Mouse (Mus musculus): Measurements from ENCODE around the gene Stat2.
"Not testable (repeated sequence)": the region's sequence is repeated elsewhere in the genome, so short reads cannot be mapped to it uniquely, and the experiment has no call there.

The Stat2 gene

GRCm38 (mm10) chr10:128298243-128298642 lies 27.9 kb downstream of the Stat2 start:
- DNase-seq (ENCODE audit: low read depth, low spot score) = no peak

DNA sequence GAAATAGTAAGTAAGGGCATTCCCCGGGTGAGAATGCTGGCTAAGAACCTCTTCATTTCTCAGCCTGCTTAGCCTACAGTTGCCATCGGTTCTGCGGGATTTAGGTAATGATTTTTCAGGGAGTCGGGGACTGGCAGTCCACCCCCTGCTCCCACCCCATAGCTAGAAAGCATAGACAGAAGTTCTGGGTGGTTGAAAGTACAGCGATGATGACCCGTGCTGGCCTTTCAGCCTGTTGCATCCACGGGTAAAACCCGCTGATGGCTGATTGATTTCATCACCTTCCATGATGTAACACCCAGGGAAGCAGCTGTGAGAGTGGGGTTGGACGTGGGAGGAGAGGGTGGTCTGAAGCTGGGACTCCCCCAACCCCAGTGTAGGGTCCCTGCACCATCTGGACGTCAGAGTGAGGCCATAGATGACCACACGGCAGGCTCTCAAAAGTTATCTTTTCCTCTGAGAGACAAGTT lies 28.4 kb downstream of the Stat2 start, which contains the start of gene Il23a:
Gene Il23a, minus strand, starts transcription at position 51 of the 470 bp plus-strand sequence.
- no peak for DNase-seq (ENCODE audit: low read depth, low spot score)

DNA sequence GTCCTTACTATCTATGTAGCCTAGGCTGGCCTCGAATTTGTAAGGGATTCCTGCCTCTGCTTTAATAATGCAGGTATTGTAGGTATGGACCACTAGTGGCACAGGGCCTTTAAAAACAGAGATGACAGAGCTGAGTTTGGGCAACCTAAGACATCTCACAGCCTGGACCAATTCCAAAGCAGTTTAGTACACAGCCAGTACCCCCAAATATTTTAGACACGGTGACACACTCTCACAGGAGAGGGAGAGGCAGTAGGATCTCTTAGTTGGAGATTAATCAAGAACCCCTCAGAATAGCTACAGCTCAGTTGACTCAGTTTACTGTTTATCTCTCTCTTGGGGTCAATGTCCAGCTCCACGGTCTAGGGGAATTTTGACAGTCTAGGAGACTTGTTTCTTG lies 32.0 kb downstream of the Stat2 start:
- no peak for DNase-seq (ENCODE audit: low read depth, low spot score)

DNA sequence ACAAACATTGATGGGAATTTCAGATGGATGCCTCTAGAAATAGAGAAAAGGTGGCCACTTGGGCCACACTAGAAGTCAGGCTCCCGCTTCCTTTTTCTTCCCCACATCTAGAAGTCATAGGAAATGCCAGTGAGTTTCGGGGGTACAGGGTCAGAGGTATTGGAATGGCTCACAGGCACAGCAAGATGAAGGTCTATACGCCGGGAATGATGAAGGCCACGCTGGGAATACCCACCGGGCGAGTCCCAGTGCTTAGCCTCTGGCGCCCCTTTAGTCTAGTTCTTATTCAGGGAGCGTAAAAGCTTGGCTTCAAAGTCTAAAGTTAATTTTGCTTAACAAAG lies 32.4 kb downstream of the Stat2 start:
- peak; percentile 25 for DNase-seq (ENCODE audit: low read depth, low spot score)

GRCm38 (mm10) chr10:128303126-128304021 lies 33.0 kb downstream of the Stat2 start, which contains the start of gene Pan2:
TSS of gene Pan2 (plus strand) at chr10:128303335.
- DNase-seq (ENCODE audit: low read depth, low spot score) = peak; percentile 100

GRCm38 (mm10) chr10:128309654-128310053 lies 39.3 kb downstream of the Stat2 start:
- DNase-seq (ENCODE audit: low read depth, low spot score) = no peak

DNA sequence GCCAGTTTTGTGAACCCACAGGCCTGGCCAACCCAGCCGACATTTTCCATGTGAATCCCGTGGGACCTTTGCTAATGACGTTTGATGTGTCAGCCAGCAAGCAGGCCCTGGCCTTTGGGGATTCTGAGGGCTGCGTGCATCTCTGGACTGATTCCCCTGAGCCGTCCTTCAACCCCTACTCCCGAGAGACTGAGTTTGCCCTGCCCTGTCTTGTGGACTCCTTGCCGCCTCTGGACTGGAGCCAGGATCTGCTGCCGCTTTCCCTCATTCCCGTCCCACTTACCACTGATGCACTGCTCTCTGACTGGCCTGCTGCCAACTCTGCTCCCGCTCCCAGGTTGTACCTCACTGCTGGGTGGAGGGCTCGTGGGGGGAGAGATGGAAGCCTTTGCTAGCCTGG lies 39.8 kb downstream of the Stat2 start:
- no peak for DNase-seq (ENCODE audit: low read depth, low spot score)

- DNase-seq (ENCODE audit: low read depth, low spot score) = no peak
Measured at GRCm38 (mm10) chr10:128310902-128311301, 40.5 kb downstream of the Stat2 start.

DNA sequence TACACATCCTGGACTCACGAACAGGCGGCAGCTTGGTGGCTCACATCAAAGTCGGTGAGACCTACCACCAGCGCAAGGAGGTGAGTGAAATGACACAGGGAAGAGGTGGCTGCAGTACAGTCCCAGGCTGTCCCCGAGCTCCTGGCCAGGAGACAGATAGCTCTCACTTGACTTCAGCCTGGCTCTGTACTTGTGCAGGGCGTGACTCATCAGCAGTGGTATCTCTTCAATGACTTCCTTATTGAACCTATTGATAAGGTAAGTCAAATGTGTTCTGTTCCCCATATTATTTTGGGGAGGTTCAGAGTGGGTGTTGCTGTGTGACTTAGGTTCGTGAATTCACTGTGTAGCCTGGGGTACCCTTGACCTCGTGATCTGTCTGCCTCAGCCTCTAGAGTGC lies 45.2 kb downstream of the Stat2 start:
- DNase-seq (ENCODE audit: low read depth, low spot score) = no peak

GRCm38 (mm10) chr10:128321641-128322040 lies 51.3 kb downstream of the Stat2 start:
- no peak for DNase-seq (ENCODE audit: low read depth, low spot score)

GRCm38 (mm10) chr10:128322141-128323108 lies 52.1 kb downstream of the Stat2 start, which contains the start of gene Cnpy2:
TSS of gene Cnpy2 (plus strand) at chr10:128322459.
- DNase-seq (ENCODE audit: low read depth, low spot score) = peak; percentile 96

DNA sequence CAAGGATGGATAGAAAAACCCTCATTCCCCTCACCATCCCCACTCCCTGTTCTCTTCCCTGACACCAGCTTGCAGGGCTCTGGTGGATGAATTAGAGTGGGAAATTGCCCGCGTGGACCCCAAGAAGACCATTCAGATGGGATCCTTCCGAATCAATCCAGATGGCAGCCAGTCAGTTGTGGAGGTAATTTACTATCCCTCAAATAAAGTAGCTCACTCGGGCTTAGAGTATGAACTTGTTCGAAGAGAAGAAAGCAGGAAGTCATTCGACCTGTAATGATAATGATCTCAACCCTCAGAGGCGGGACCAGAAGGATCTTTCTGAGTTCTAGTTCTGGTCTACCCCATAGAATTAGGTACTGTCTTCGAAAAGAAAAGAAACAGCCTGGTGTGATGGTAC lies 53.2 kb downstream of the Stat2 start:
- DNase-seq (ENCODE audit: low read depth, low spot score) = no peak

- no peak for DNase-seq (ENCODE audit: low read depth, low spot score)
Measured at GRCm38 (mm10) chr10:128326825-128327224, 56.5 kb downstream of the Stat2 start.

DNA sequence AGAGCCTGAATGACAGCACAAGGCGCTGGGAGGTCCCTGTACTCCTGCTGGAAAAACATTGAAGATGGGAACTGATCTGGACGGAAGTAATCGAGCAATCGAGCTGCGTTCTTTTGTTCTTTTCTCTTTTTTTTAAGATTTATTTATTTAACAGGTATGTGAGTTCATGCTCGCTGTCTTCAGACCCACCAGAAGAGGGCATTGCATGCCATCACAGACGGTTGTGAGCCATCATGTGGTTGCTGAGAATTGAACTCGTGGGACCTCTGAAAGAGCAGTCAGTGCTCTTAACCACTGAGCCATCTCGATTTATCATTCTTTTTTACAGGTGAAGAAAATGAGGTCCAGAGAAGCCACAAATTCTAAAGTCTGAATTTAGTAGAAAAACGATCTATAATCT lies 57.3 kb downstream of the Stat2 start:
- DNase-seq (ENCODE audit: low read depth, low spot score) = no peak

DNA sequence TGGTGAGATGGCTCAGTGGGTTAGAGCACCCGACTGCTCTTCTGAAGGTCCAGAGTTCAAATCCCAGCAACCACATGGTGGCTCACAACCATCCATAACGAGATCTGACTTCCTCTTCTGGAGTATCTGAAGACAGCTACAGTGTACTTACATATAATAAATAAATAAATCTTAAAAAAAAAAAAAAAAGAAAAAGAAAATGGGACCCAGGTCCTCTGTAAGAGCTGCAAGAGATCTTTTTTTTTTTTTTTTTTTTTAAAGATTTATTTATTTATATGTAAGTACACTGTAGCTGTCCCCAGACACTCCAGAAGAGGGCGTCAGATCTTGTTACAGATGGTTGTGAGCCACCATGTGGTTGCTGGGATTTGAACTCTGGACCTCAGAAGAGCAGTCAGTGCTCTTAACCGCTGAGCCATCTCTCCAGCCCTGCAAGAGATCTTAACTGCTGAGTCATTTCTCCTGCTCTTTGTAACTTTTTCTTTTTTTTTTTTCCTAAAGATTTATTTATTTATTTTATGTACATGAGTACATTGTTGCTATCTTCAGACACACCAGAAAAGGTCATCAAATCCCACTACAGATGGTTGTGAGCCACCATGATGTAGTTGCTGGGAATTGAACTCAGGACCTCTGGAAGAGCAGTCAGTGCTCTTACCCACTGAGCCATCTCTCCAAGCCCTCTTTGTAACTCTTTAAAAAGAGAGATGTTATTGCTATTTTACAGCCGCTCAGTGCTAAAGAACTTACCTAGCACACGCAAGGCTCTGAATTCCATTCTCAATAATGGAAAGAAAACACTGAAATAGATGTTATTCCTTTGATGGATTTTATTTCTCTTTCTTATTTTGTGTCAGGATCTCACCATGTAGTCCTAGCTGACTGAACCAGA lies 62.2 kb downstream of the Stat2 start:
- not testable (repeated sequence) for DNase-seq (ENCODE audit: low read depth, low spot score)

- DNase-seq (ENCODE audit: low read depth, low spot score) = peak; percentile 83
Measured at GRCm38 (mm10) chr10:128335582-128335981, 65.2 kb downstream of the Stat2 start.

GRCm38 (mm10) chr10:128336195-128336594 lies 65.8 kb downstream of the Stat2 start:
- no peak for DNase-seq (ENCODE audit: low read depth, low spot score)

GRCm38 (mm10) chr10:128336597-128336996 lies 66.2 kb downstream of the Stat2 start:
- DNase-seq (ENCODE audit: low read depth, low spot score) = no peak

DNA sequence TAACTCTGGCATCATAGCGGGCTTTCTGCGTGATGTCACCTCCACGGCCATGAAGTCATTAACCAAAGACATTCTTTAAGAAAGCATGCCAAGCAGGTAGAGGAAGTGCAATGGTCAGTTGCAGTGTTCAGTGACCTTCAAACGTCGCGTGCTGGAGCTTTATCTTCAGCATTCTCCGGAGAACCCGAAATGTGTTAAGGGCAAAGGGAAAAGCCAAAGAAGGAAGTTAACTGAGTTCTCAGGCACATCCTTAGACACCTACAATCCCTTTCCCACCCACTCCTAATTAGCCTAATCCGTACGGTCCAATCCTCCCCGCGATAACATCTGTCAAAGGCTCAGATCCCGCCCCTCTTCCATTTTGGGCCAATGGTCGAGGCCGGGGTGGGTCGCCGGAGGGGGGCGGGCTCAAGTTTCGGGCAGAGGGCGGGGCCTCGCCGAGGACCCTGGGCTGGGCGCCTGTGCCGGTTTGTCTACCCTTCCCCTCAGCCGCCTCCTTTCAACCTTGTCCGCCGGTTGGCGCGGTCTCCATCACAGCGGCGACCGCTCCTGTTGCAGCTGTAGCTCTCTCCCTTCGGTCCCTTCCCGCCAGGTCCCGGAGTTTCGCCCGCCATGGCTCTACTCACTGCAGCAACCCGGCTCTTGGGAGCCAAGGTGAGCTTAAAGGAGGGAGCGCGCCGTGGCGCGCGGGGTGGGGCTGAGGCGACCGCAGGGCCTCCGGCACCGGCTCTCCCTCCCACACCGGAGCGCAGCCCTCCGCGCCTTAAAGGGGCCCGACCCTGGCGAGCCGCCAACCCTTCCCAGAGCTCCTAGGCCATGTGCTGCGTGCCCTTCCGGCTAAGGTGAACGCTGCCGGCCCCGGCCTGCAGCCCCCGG lies 67.2 kb downstream of the Stat2 start, which contains the start of gene Cs:
Gene Cs, plus strand, starts transcription at position 429 of the 876 bp plus-strand sequence.
- DNase-seq (ENCODE audit: low read depth, low spot score) = peak; percentile 98

GRCm38 (mm10) chr10:128338415-128338814 lies 68.1 kb downstream of the Stat2 start:
- no peak for DNase-seq (ENCODE audit: low read depth, low spot score)
